Mouse (Mus musculus) liver, embryonic 13.5 days (tissue): ENCODE data around the gene D16Ertd472e. TPM values are rescaled to one million over a fixed set of nuclear protein-coding genes. Genes with fewer than 3 reads are reported as not detected.
A peak's percentile ranks its signal among the peaks of the same experiment; 100 is the strongest.

Source experiments
- ATAC-seq: fragments of 200-750 bp; cut with Nextera tagmentation; 2 replicates; pipeline ENCODE4 v1.8.0; 2017; ENCODE audit warnings: low read depth, mild to moderate bottlenecking, moderate number of reproducible peaks, moderate library complexity
- DNase-seq: peaks from one replicate; pipeline ENCODE4 v3.0.0; 2022
- H3K27ac ChIP-seq: fragments of 300-500 bp; sonication (generic); 2 replicates; pipeline ENCODE4 v1.5.1; 2015; ENCODE audit warnings: moderate library complexity, mild to moderate bottlenecking, inconsistent platforms
- H3K27me3 ChIP-seq: fragments of 300-500 bp; sonication (generic); 2 replicates; pipeline ENCODE4 v1.6.1; 2015; ENCODE audit warnings: mild to moderate bottlenecking, inconsistent platforms
- H3K36me3 ChIP-seq: fragments of 300-500 bp; sonication (generic); 2 replicates; pipeline ENCODE4 v1.6.1; 2015; ENCODE audit warnings: mild to moderate bottlenecking, inconsistent platforms
- H3K4me1 ChIP-seq: fragments of 300-500 bp; sonication (generic); replicated peaks from 2 replicates; pipeline ENCODE4 v1.6.1; 2015; ENCODE audit warnings: inconsistent platforms
- H3K4me2 ChIP-seq: fragments of 300-500 bp; sonication (generic); 2 replicates; pipeline ENCODE4 v1.6.1; 2015; ENCODE audit warnings: inconsistent platforms, mild to moderate bottlenecking, moderate library complexity
- H3K4me3 ChIP-seq: fragments of 300-500 bp; sonication (generic); replicated peaks from 2 replicates; pipeline ENCODE4 v1.5.1; 2015; ENCODE audit warnings: mild to moderate bottlenecking, inconsistent platforms
- H3K9ac ChIP-seq: fragments of 300-500 bp; sonication (generic); 2 replicates; pipeline ENCODE4 v1.6.1; 2015; ENCODE audit warnings: mild to moderate bottlenecking, inconsistent platforms
- H3K9me3 ChIP-seq: fragments of 300-500 bp; sonication (generic); replicated peaks from 2 replicates; pipeline ENCODE4 v1.6.1; 2016; ENCODE audit warnings: inconsistent platforms
- WGBS: fragments of 180-500 bp; shearing (Covaris S2); methylation state at CpG from one replicate; pipeline ENCODE4 v1.1.7; 2015; ENCODE audit not compliant: insufficient replicate concordance; 5-methylcytosine and 5-hydroxymethylcytosine counted together
- polyA plus RNA-seq: library from polyadenylated mRNA; unstranded; fragments of >200 nt; fragmentation: Nextera tagmentation; extraction: Ambion mirVana; gene quantifications from 2 replicates; pipeline ENCODE4 v1.2.1, GENCODE M21; 2015

D16Ertd472e gene
- polyA plus RNA-seq, 1 experiment from 2014 or later, result 6.4 TPM

GRCm38 (mm10) chr16:78564110-78564821, 12.2 kb downstream of the D16Ertd472e start:
- Histone ChIP-seq H3K36me3 (peaks cover 7% of the 10 kb centered on the region; the same call in 1 of the 2 replicates), H3K4me3 (no peak overlapping the region), H3K9me3 (no peaks in the 10 kb centered on the region), H3K27ac (peak overlapping the region; percentile 18; the same call in 1 of the 2 replicates), H3K27me3 (no peaks in the 10 kb centered on the region), H3K4me2 (peak overlapping the region; percentile 22), H3K9ac (no peak overlapping the region), H3K4me1 (peaks cover 31% of the 10 kb centered on the region)
- WGBS, result 47% methylated on average over 13 of the region's 13 CpGs
- ATAC-seq (peak; percentile 29), DNase-seq (no peak)

- no peaks in the 10 kb centered on the region for H3K27me3 ChIP-seq
- 24% methylated on average over 15 of the region's 15 CpGs for WGBS
- H3K4me2 ChIP-seq, result peak overlapping the region; percentile 22
- DNase-seq, result no peak
- H3K4me1 ChIP-seq, result peaks cover 37% of the 10 kb centered on the region
- no peak overlapping the region for H3K4me3 ChIP-seq
- no peaks in the 10 kb centered on the region for H3K9me3 ChIP-seq
- no peak overlapping the region for H3K27ac ChIP-seq
- peaks cover 7% of the 10 kb centered on the region; the same call in 1 of the 2 replicates for H3K36me3 ChIP-seq
- no peak overlapping the region for H3K9ac ChIP-seq
- peak; percentile 70 for ATAC-seq
These were observed 13.2 kb downstream of the D16Ertd472e start for GRCm38 (mm10) chr16:78563093-78563971.

- no peak overlapping the region for H3K9ac ChIP-seq
- H3K36me3 ChIP-seq, result peaks cover 10% of the 10 kb centered on the region; the same call in 1 of the 2 replicates
- H3K4me2 ChIP-seq, result no peak overlapping the region
- H3K27ac ChIP-seq, result no peak overlapping the region
- no peaks in the 10 kb centered on the region for H3K9me3 ChIP-seq
- H3K4me3 ChIP-seq, result no peak overlapping the region
- 85% methylated on average over 5 of the region's 5 CpGs for WGBS
- no peak for DNase-seq
- no peaks in the 10 kb centered on the region for H3K27me3 ChIP-seq
- ATAC-seq, result no peak
- peaks cover 37% of the 10 kb centered on the region for H3K4me1 ChIP-seq
These were observed 15.9 kb downstream of the D16Ertd472e start for GRCm38 (mm10) chr16:78560627-78561026.

GRCm38 (mm10) chr16:78560063-78560462, 16.4 kb downstream of the D16Ertd472e start:
- WGBS, result 74% methylated on average over 15 of the region's 15 CpGs
- no peaks in the 10 kb centered on the region for H3K27me3 ChIP-seq
- H3K9me3 ChIP-seq, result no peaks in the 10 kb centered on the region
- H3K36me3 ChIP-seq, result peaks cover 10% of the 10 kb centered on the region; the same call in 1 of the 2 replicates
- H3K4me3 ChIP-seq, result no peak overlapping the region
- no peak overlapping the region for H3K9ac ChIP-seq
- ATAC-seq, result no peak
- no peak overlapping the region for H3K27ac ChIP-seq
- H3K4me1 ChIP-seq, result peaks cover 37% of the 10 kb centered on the region
- H3K4me2 ChIP-seq, result peak overlapping the region; percentile 21; the same call in 1 of the 2 replicates
- no peak for DNase-seq

DNA sequence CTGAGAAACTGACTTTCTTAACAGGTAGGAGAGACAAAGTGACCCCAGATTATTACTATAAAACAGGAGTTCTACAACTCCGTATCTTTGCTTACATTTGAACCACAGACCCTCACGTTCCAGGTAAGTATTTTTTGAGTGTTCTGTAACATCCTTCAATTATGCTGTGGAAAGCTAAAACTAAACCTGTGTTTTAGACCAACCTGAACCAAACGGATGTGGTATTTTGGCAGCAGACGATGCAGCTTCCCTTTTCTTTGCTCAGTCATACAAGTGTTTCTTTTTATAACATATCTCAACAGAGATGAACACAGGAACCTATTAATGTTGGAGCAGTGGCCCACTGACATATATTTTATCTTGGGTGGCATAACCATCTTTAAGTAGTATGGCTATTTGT, 18.9 kb downstream of the D16Ertd472e start:
- peaks cover 9% of the 10 kb centered on the region; the same call in 1 of the 2 replicates for H3K36me3 ChIP-seq
- H3K9me3 ChIP-seq, result no peaks in the 10 kb centered on the region
- no peaks in the 10 kb centered on the region for H3K27me3 ChIP-seq
- peaks cover 14% of the 10 kb centered on the region for H3K4me1 ChIP-seq
- H3K4me3 ChIP-seq, result no peak overlapping the region
- ATAC-seq, result no peak
- H3K27ac ChIP-seq, result no peak overlapping the region
- H3K4me2 ChIP-seq, result no peak overlapping the region
- H3K9ac ChIP-seq, result no peak overlapping the region
- WGBS, result 65% methylated on average over 4 of the region's 4 CpGs
- DNase-seq, result no peak

GRCm38 (mm10) chr16:78554911-78555648, 21.4 kb downstream of the D16Ertd472e start:
- no peak overlapping the region for H3K9ac ChIP-seq
- H3K27me3 ChIP-seq, result no peaks in the 10 kb centered on the region
- no peak overlapping the region for H3K27ac ChIP-seq
- H3K4me3 ChIP-seq, result no peak overlapping the region
- 76% methylated on average over 10 of the region's 10 CpGs for WGBS
- H3K4me2 ChIP-seq, result no peak overlapping the region
- ATAC-seq (no peak), DNase-seq (no peak)
- H3K36me3 ChIP-seq, result peaks cover 5% of the 10 kb centered on the region; the same call in 1 of the 2 replicates
- peaks cover 9% of the 10 kb centered on the region for H3K4me1 ChIP-seq
- H3K9me3 ChIP-seq, result no peaks in the 10 kb centered on the region

DNA sequence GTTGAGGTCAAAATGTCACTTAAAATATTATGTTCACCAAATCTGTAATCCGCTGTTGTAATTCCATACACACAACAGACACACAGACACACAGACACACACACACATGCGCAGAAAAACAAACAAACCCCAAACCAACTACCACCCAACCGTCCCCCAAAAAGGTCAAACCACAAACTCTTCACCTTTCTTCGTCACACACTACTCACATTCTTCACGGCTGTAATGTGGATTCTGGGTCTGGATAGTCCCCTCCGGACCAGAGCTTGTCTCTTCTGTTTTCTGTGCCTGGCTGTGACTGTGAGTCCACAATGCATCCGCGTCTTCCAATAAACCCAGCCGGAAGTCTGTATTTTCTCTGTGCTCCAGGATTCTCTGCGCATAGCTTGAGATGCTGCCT, 29.1 kb downstream of the D16Ertd472e start:
- no peak overlapping the region for H3K27ac ChIP-seq
- peaks cover 16% of the 10 kb centered on the region; the same call in 1 of the 2 replicates for H3K36me3 ChIP-seq
- no peak overlapping the region for H3K4me2 ChIP-seq
- no peak overlapping the region for H3K9ac ChIP-seq
- no peak for DNase-seq
- no peak overlapping the region for H3K4me3 ChIP-seq
- H3K27me3 ChIP-seq, result no peaks in the 10 kb centered on the region
- H3K9me3 ChIP-seq, result no peaks in the 10 kb centered on the region
- no peak for ATAC-seq
- WGBS, result 75% methylated on average over 10 of the region's 10 CpGs
- no peaks in the 10 kb centered on the region for H3K4me1 ChIP-seq

- no peak overlapping the region for H3K9ac ChIP-seq
- H3K27ac ChIP-seq, result no peak overlapping the region
- no peaks in the 10 kb centered on the region for H3K4me1 ChIP-seq
- ATAC-seq, result no peak
- WGBS, result 38% methylated on average over 6 of the region's 6 CpGs
- H3K36me3 ChIP-seq, result peaks cover 19% of the 10 kb centered on the region
- no peaks in the 10 kb centered on the region for H3K27me3 ChIP-seq
- no peak overlapping the region for H3K4me3 ChIP-seq
- H3K4me2 ChIP-seq, result no peak overlapping the region
- no peak for DNase-seq
- no peaks in the 10 kb centered on the region for H3K9me3 ChIP-seq
These were observed 30.0 kb downstream of the D16Ertd472e start for GRCm38 (mm10) chr16:78546529-78546928.

GRCm38 (mm10) chr16:78540376-78541246, 35.9 kb downstream of the D16Ertd472e start:
- no peak for DNase-seq
- H3K4me1 ChIP-seq, result no peaks in the 10 kb centered on the region
- H3K27ac ChIP-seq, result no peak overlapping the region

DNA sequence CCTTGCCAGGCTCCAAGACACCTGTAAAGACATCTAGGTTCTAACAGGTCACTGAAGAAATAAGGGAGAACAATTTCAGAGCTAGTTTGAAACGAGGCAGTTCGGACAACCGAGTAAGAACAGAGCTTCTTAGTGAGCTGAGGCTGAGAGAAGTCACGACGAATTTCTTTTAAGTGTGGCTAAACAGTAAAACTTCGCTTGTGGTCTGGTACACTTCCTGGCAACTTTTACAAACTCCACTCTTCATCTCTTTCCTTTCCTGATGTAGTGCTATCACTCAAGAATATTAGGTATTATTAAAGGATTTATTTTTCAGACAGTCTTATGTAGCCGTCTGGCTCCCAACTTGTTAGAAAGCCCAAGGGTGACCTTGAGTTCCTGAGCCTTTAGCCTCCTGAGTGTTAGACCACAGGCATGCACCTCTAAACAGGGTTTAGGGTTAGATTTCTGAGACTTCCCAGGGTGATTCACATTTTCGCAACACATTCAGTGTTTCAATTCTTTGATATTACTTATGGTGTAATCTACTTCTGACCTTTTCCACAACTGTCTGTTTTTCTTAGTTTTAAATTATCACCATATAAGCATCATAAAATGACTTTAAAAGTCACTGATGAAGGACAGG, 38.6 kb downstream of the D16Ertd472e start:
- no peak for ATAC-seq
- 54% methylated on average over 8 of the region's 8 CpGs for WGBS

More at GRCm38 (mm10) chr16:78540376-78541246, 35.9 kb downstream of the D16Ertd472e start:
- Histone ChIP-seq H3K9me3 (no peaks in the 10 kb centered on the region), H3K4me2 (no peak overlapping the region), H3K9ac (no peak overlapping the region), H3K27me3 (no peaks in the 10 kb centered on the region), H3K36me3 (peaks cover 7% of the 10 kb centered on the region; the same call in 1 of the 2 replicates), H3K4me3 (no peak overlapping the region)
- no peak for ATAC-seq
- WGBS, result 49% methylated on average over 16 of the region's 16 CpGs

More for the DNA sequence above, 38.6 kb downstream of the D16Ertd472e start:
- no peaks in the 10 kb centered on the region for H3K9me3 ChIP-seq
- H3K4me2 ChIP-seq, result no peak overlapping the region
- H3K9ac ChIP-seq, result no peak overlapping the region
- no peaks in the 10 kb centered on the region for H3K4me1 ChIP-seq
- no peak for DNase-seq
- H3K27me3 ChIP-seq, result no peaks in the 10 kb centered on the region
- H3K27ac ChIP-seq, result no peak overlapping the region
- no peak overlapping the region for H3K4me3 ChIP-seq
- peaks cover 3% of the 10 kb centered on the region; the same call in 1 of the 2 replicates for H3K36me3 ChIP-seq
